Mouse (Mus musculus): ENCODE data around the gene Cybb. TPM values are rescaled to one million over a fixed set of nuclear protein-coding genes. Genes with fewer than 3 reads are reported as not detected.
"Not testable (repeated sequence)": the region's sequence is repeated elsewhere in the genome, so short reads cannot be mapped to it uniquely, and the experiment has no call there.

Gene Cybb
- total RNA-seq (2014; rRNA removed; ENCODE audit: low replicate concordance): 0.54 and 1.4 TPM in 2 replicates
- polyA plus RNA-seq (2015; fragmentation: Nextera tagmentation; extraction: Ambion mirVana): 1.6 and 1.7 TPM in 2 replicates

DNA sequence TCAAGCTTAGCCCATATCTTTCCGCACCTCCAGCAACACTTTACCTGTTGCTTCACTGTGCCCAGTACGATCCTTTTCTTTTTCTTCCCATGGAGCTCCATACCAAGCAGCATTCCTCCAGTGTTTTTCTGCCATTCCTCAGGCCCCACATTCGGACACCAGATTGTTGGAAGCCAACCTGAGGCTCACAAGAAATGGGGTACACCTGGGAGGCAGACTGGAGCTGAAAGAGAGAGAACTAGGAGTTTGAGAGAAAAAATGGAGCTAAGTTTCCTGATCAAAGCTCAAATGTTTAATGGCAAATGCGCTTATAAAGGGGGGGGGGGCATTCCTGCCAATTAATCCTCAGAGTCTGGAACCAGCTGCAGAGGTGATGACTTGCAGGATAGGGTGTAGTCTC, at the start of gene Cybb:
TSS of gene Cybb (minus strand) at position 101 of the 400 bp plus-strand sequence.
- TF ChIP-seq EP300 (IDR thresholded peaks at IDR 0.05; ENCODE audit: low read depth): no peak
- TF ChIP-seq CTCF (IDR thresholded peaks at IDR 0.05; ENCODE audit: low read depth): no peak
- Histone ChIP-seq H3K4me2 (ENCODE audit: low read depth, low read length) (no peak within 1 kb of the TSS), H3K36me3 (replicated peaks; ENCODE audit: control insufficient read depth, insufficient read depth, low read length) (no peaks in the 10 kb centered on the region), H3K4me3 (ENCODE audit: low read depth, low read length) (no peak within 1 kb of the TSS), H3K4me1 (ENCODE audit: control insufficient read depth, insufficient read depth) (no peaks in the 10 kb centered on the region), H3K27ac (ENCODE audit: low read depth) (no peak within 1 kb of the TSS), H3K9me3 (replicated peaks; ENCODE audit: control insufficient read depth, low read length) (no peaks in the 10 kb centered on the region), H3K27me3 (ENCODE audit: control insufficient read depth, insufficient read depth, low read length) (no peaks in the 10 kb centered on the region), H3K9ac (replicated peaks; ENCODE audit: low read depth, low read length) (no peak within 1 kb of the TSS)
- no peak for ATAC-seq (ENCODE audit: insufficient read depth, low read depth)
- 72% methylated on average over 4 of the region's 4 CpGs for WGBS
- no peak for DNase-seq (ENCODE audit: low spot score)

DNA sequence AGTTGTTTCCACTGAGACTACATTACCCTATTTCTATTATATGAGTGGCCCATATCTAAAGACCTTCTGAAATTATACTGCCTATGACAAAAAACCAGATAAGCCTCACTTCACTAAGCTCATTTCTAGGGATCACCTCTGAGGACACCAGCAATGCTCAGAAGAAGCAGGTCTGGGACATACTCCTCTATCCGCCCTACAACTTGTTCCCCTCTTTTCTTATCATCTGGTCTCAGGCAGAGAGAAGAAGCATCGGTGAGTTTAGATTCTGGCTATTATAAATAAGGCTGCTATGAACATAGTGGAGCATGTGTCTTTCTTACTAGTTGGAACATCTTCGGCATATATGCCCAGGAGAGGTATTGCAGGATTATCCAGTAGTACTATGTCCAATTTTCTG, 49.3 kb upstream of the Cybb start:
- H3K9me3 ChIP-seq (replicated peaks; ENCODE audit: control insufficient read depth, low read length): no peaks in the 10 kb centered on the region
- H3K27ac ChIP-seq (ENCODE audit: low read depth): no peak overlapping the region
- H3K36me3 ChIP-seq (replicated peaks; ENCODE audit: control insufficient read depth, insufficient read depth, low read length): no peaks in the 10 kb centered on the region
- no peak for TF ChIP-seq CTCF (IDR thresholded peaks at IDR 0.05; ENCODE audit: low read depth)
- no peak for TF ChIP-seq EP300 (IDR thresholded peaks at IDR 0.05; ENCODE audit: low read depth)
- no peak overlapping the region for H3K4me2 ChIP-seq (ENCODE audit: low read depth, low read length)
- no peak overlapping the region for H3K9ac ChIP-seq (replicated peaks; ENCODE audit: low read depth, low read length)
- H3K4me1 ChIP-seq (ENCODE audit: control insufficient read depth, insufficient read depth): no peaks in the 10 kb centered on the region
- ATAC-seq (ENCODE audit: insufficient read depth, low read depth) (no peak), DNase-seq (ENCODE audit: low spot score) (no peak)
- 80% methylated on average over 3 of the region's 3 CpGs for WGBS
- H3K27me3 ChIP-seq (ENCODE audit: control insufficient read depth, insufficient read depth, low read length): no peaks in the 10 kb centered on the region
- H3K4me3 ChIP-seq (ENCODE audit: low read depth, low read length): no peak overlapping the region

DNA sequence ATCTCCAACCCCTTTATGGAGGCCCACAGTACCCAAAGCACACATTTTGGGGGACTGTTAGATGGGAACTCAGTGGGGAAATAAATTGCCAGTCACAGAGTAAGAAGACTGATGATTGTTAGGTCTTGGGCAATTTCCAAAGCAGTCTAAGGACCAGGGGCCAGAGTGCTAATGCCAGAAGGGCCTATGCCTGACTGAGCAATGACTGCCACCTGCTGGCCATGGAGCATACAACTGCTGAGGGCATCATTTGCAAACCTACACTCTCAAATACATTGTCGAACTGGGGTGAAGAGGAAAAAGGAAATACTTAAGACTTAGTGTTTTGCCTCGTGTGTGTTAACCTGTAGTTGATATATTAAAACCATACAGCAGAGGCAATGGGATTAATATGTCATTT, 32.4 kb upstream of the Cybb start:
- H3K4me1 ChIP-seq (ENCODE audit: control insufficient read depth, insufficient read depth); H3K4me2 ChIP-seq (ENCODE audit: low read depth, low read length); H3K4me3 ChIP-seq (ENCODE audit: low read depth, low read length); ATAC-seq (ENCODE audit: insufficient read depth, low read depth); H3K9ac ChIP-seq (replicated peaks; ENCODE audit: low read depth, low read length); H3K9me3 ChIP-seq (replicated peaks; ENCODE audit: control insufficient read depth, low read length); H3K27ac ChIP-seq (ENCODE audit: low read depth); H3K27me3 ChIP-seq (ENCODE audit: control insufficient read depth, insufficient read depth, low read length); H3K36me3 ChIP-seq (replicated peaks; ENCODE audit: control insufficient read depth, insufficient read depth, low read length): not testable (repeated sequence)
- peak; percentile 61 for TF ChIP-seq CTCF (IDR thresholded peaks at IDR 0.05; ENCODE audit: low read depth)
- WGBS: 19% methylated on average over 2 of the region's 2 CpGs
- peak; percentile 5 for DNase-seq (ENCODE audit: low spot score)

DNA sequence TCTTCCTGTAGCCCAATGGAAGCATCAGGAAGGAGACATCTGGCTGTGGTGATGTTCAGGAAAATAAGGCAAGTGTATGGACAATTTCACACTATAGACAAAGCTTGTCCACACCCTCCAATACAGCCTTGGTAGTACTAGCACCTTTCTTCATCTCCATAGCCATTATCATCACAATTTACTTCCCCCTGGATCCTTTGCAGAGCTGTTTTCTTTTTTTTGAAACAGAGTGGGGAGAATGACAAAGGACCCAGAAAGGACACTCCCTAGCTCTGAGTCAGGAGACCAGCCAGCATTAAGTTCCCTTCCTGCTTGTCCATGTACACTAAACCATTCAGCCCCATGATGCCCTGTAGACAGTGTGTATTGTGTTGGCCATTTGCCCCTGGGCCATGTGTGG, 30.0 kb upstream of the Cybb start:
- H3K9ac ChIP-seq (replicated peaks; ENCODE audit: low read depth, low read length); H3K4me2 ChIP-seq (ENCODE audit: low read depth, low read length); DNase-seq (ENCODE audit: low spot score); H3K27me3 ChIP-seq (ENCODE audit: control insufficient read depth, insufficient read depth, low read length); H3K27ac ChIP-seq (ENCODE audit: low read depth); H3K36me3 ChIP-seq (replicated peaks; ENCODE audit: control insufficient read depth, insufficient read depth, low read length); H3K4me1 ChIP-seq (ENCODE audit: control insufficient read depth, insufficient read depth); H3K9me3 ChIP-seq (replicated peaks; ENCODE audit: control insufficient read depth, low read length); ATAC-seq (ENCODE audit: insufficient read depth, low read depth); H3K4me3 ChIP-seq (ENCODE audit: low read depth, low read length): not testable (repeated sequence)

DNA sequence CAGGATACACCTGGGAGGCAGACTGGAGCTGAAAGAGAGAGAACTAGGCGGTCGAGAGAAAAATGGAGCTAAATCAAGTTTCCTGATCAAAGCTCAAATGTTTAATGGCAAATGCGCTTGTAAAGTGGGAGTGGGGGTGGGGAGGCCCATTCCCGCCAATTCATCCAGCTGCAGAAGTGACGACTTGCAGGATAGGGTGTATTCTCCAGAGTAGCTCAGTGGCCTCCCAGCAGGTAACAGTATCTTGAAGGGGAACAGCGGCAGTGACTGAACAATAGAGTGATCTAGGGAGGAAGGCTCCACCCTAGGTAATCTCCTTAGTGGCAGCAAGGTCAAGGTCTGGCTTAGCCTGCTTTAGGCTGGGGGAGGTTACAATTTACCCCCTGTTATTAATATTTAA, 12.5 kb downstream of the Cybb start:
- ATAC-seq (ENCODE audit: insufficient read depth, low read depth); H3K9me3 ChIP-seq (replicated peaks; ENCODE audit: control insufficient read depth, low read length); H3K4me2 ChIP-seq (ENCODE audit: low read depth, low read length); H3K27ac ChIP-seq (ENCODE audit: low read depth); H3K27me3 ChIP-seq (ENCODE audit: control insufficient read depth, insufficient read depth, low read length); H3K4me3 ChIP-seq (ENCODE audit: low read depth, low read length); H3K4me1 ChIP-seq (ENCODE audit: control insufficient read depth, insufficient read depth); DNase-seq (ENCODE audit: low spot score); H3K9ac ChIP-seq (replicated peaks; ENCODE audit: low read depth, low read length); H3K36me3 ChIP-seq (replicated peaks; ENCODE audit: control insufficient read depth, insufficient read depth, low read length): not testable (repeated sequence)
- 64% methylated on average over 6 of the region's 6 CpGs for WGBS

DNA sequence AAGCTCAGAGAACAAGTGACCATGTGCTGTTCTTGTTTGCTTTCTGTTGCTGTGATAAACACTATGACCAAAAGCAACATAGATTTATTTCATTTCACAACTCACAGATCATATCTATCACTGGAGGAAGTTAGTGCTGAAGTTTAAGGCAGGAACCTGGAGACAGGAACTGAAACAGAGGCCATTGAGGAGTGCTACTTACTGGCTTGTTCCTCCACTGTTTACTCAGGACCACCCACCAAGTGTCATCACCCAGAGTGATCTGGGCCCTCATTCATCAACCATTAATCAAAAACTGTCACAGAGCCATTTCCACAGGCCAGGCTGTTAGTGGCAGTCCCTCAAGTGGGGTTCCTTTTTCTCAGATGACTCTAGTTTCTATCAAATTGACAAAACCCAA, 13.1 kb downstream of the Cybb start:
- no peak overlapping the region for H3K27ac ChIP-seq (ENCODE audit: low read depth)
- ATAC-seq (ENCODE audit: insufficient read depth, low read depth) (no peak), DNase-seq (ENCODE audit: low spot score) (no peak)
- no peaks in the 10 kb centered on the region for H3K27me3 ChIP-seq (ENCODE audit: control insufficient read depth, insufficient read depth, low read length)
- H3K4me2 ChIP-seq (ENCODE audit: low read depth, low read length): no peak overlapping the region
- H3K4me1 ChIP-seq (ENCODE audit: control insufficient read depth, insufficient read depth): no peaks in the 10 kb centered on the region
- H3K4me3 ChIP-seq (ENCODE audit: low read depth, low read length): no peak overlapping the region
- no peaks in the 10 kb centered on the region for H3K9me3 ChIP-seq (replicated peaks; ENCODE audit: control insufficient read depth, low read length)
- TF ChIP-seq EP300 (IDR thresholded peaks at IDR 0.05; ENCODE audit: low read depth) (no peak), CTCF (IDR thresholded peaks at IDR 0.05; ENCODE audit: low read depth) (no peak)
- H3K9ac ChIP-seq (replicated peaks; ENCODE audit: low read depth, low read length): no peak overlapping the region
- no peaks in the 10 kb centered on the region for H3K36me3 ChIP-seq (replicated peaks; ENCODE audit: control insufficient read depth, insufficient read depth, low read length)
